17 mouse cellular contexts compared by ENCODE assay signal in the genomic region with DNA sequence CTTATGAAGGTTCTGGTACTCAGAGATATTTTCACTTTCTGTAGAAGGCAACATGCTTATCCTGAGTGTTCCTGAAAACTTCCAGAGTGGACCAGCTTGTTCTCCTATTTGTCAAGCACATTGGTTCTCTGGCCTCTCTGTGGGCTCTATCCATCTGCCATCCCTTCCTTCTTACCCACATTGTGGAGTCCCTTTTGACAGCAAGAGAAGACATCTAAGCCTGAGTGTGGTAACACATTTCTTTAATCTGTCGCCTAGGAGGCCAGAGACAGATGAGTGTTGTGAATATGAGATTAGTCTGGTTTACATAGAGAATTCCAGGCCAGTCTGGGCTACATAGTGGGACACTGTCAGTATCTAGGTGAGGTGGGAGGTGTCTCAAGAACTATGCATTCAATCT.
"Had no signal": no experiment of that assay in that cellular context is flagged by ENCODE, and none has a peak within 500 bp of the region (broad histone marks: within the 10 kb centered on the region; RNA-seq: fewer than 3 reads in every experiment).

No protein-coding gene starts in this region.

- ATAC-seq: midbrain, embryonic 16.5 days had no signal

- H3K27ac ChIP-seq: midbrain, embryonic 10.5 days; midbrain, embryonic 12.5 days; neural tube, embryonic 13.5 days; neural tube, embryonic 15.5 days had no signal

- H3K4me3 ChIP-seq: midbrain, embryonic 10.5 days; midbrain, embryonic 12.5 days; myocyte; neural tube, embryonic 13.5 days; neural tube, embryonic 15.5 days had no signal

- DNase-seq: lung, adult 18-20 months; lung, embryonic 14.5 days; lung, postnatal 10 days; lung, postnatal 4 days; midbrain, embryonic 14.5 days; retina, postnatal 1 day; right cerebral cortex, postnatal 14 days; spleen, adult 18-20 months; thymus, adult 2 months; thymus, postnatal 25 days; thymus, postnatal 4 days had no signal
